Mouse (Mus musculus) C2C12 (cell line): ENCODE measurements around the gene Clcn7.

Experiments
- CEBPB ChIP-seq: IDR thresholded peaks from one replicate; pipeline ENCODE4 v1.6.1; 2011; ENCODE audit warnings: low read depth, mild to moderate bottlenecking, control low read depth, moderate library complexity
- CTCF ChIP-seq: IDR thresholded peaks from one replicate; pipeline ENCODE4 v1.5.1; 2011; ENCODE audit not compliant: control insufficient read depth, insufficient read depth, insufficient read length
- FOSL1 ChIP-seq: IDR thresholded peaks from one replicate; pipeline ENCODE4 v1.8.0; 2011; ENCODE audit warnings: mild to moderate bottlenecking, low read length; ENCODE audit not compliant: poor library complexity, insufficient read depth, severe bottlenecking
- MAX ChIP-seq: IDR thresholded peaks from one replicate; pipeline ENCODE4 v1.6.1; 2011; ENCODE audit warnings: mild to moderate bottlenecking, control low read depth
- MYOD1 ChIP-seq: IDR thresholded peaks from one replicate; pipeline ENCODE4 v1.6.1; 2011; ENCODE audit warnings: low read depth; ENCODE audit not compliant: control insufficient read depth, insufficient read length
- MYOG ChIP-seq: IDR thresholded peaks from one replicate; pipeline ENCODE4 v1.6.1; 2011; ENCODE audit not compliant: control insufficient read depth, insufficient read length; ENCODE audit errors: extremely low read depth
- USF1 ChIP-seq: IDR thresholded peaks from one replicate; pipeline ENCODE4 v1.6.1; 2011; ENCODE audit warnings: low read depth, mild to moderate bottlenecking, control low read depth, moderate library complexity

- TF ChIP-seq CTCF (no peak), MYOD1 (no peak), MAX (no peak), USF1 (no peak), CEBPB (no peak), MYOG (no peak), FOSL1 (no peak)
Measured at GRCm38 (mm10) chr17:25083444-25083931, 49.7 kb upstream of the Clcn7 start, which contains the start of gene Tmem204.
